Mouse (Mus musculus): ENCODE measurements around the gene Zc3h4.

GRCm38 (mm10) chr7:16422222-16422856 lies 21.6 kb downstream of the Zc3h4 start:
- no peak for TF ChIP-seq TCF12 (IDR thresholded peaks at IDR 0.05; ENCODE audit: insufficient read depth, poor library complexity, severe bottlenecking)
- no peak for TF ChIP-seq CEBPB (IDR thresholded peaks at IDR 0.05; ENCODE audit: insufficient read depth, poor library complexity, severe bottlenecking)
- TF ChIP-seq USF1 (IDR thresholded peaks at IDR 0.05; ENCODE audit: low read depth), result no peak
- TF ChIP-seq POLR2A (IDR thresholded peaks at IDR 0.05; ENCODE audit: insufficient read length, low read depth), result no peak
